Mouse (Mus musculus) C2C12 (cell line): Measurements from ENCODE around the gene Cd6. TPM values are rescaled to one million over a fixed set of nuclear protein-coding genes. Genes with fewer than 3 reads are reported as not detected.

Experiments used
- H3K27me3 ChIP-seq: one replicate; pipeline ENCODE4 v1.6.1; 2011; ENCODE audit not compliant: control insufficient read depth, insufficient read depth, insufficient read length
- H3K36me3 ChIP-seq: one replicate; pipeline ENCODE4 v1.6.1; 2011; ENCODE audit not compliant: control insufficient read depth, insufficient read depth
- H3K4me3 ChIP-seq: one replicate; pipeline ENCODE4 v1.5.1; 2011; ENCODE audit warnings: mild to moderate bottlenecking, control low read depth; ENCODE audit not compliant: poor library complexity, insufficient read depth, severe bottlenecking
- H3K79me2 ChIP-seq: one replicate; pipeline ENCODE4 v1.6.1; 2011; ENCODE audit not compliant: control insufficient read depth, insufficient read depth
- H3K79me3 ChIP-seq: one replicate; pipeline ENCODE4 v1.6.1; 2011; ENCODE audit warnings: low read depth, control low read depth
- H3ac ChIP-seq: one replicate; pipeline ENCODE3; 2011; ENCODE audit warnings: low read depth; ENCODE audit not compliant: control insufficient read depth, insufficient read length
- CEBPB ChIP-seq: IDR thresholded peaks from one replicate; pipeline ENCODE4 v1.6.1; 2011; ENCODE audit warnings: low read depth, mild to moderate bottlenecking, control low read depth, moderate library complexity
- CTCF ChIP-seq: IDR thresholded peaks from one replicate; pipeline ENCODE4 v1.5.1; 2011; ENCODE audit not compliant: control insufficient read depth, insufficient read depth, insufficient read length
- FOSL1 ChIP-seq: IDR thresholded peaks from one replicate; pipeline ENCODE4 v1.8.0; 2011; ENCODE audit warnings: mild to moderate bottlenecking, low read length; ENCODE audit not compliant: poor library complexity, insufficient read depth, severe bottlenecking
- MAX ChIP-seq: IDR thresholded peaks from one replicate; pipeline ENCODE4 v1.6.1; 2011; ENCODE audit warnings: mild to moderate bottlenecking, control low read depth
- MYOD1 ChIP-seq: IDR thresholded peaks from one replicate; pipeline ENCODE4 v1.6.1; 2011; ENCODE audit warnings: low read depth; ENCODE audit not compliant: control insufficient read depth, insufficient read length
- MYOG ChIP-seq: IDR thresholded peaks from one replicate; pipeline ENCODE4 v1.6.1; 2011; ENCODE audit not compliant: control insufficient read depth, insufficient read length; ENCODE audit errors: extremely low read depth
- USF1 ChIP-seq: IDR thresholded peaks from one replicate; pipeline ENCODE4 v1.6.1; 2011; ENCODE audit warnings: low read depth, mild to moderate bottlenecking, control low read depth, moderate library complexity
- polyA plus RNA-seq: library from polyadenylated mRNA; unstranded; fragments of >200 nt; fragmentation: generic; extraction: Trizol; gene quantifications from one replicate; pipeline ENCODE4 v1.2.1, GENCODE M21; 2012; ENCODE audit warnings: missing spikeins

The Cd6 gene
- polyA plus RNA-seq, 1 experiment, result 0.30 TPM

- no peak overlapping the region for H3K4me3 ChIP-seq
- no peak overlapping the region for H3ac ChIP-seq
- no peaks in the 10 kb centered on the region for H3K27me3 ChIP-seq
- H3K79me2 ChIP-seq, result no peaks in the 10 kb centered on the region
- no peak for TF ChIP-seq USF1
- no peak for TF ChIP-seq MAX
- no peak for TF ChIP-seq CEBPB
- TF ChIP-seq CTCF, result no peak
- no peak for TF ChIP-seq FOSL1
- no peak for TF ChIP-seq MYOD1
- TF ChIP-seq MYOG, result no peak
- no peaks in the 10 kb centered on the region for H3K79me3 ChIP-seq
- H3K36me3 ChIP-seq, result no peaks in the 10 kb centered on the region
Observed at GRCm38 (mm10) chr19:10769429-10770195, 60.2 kb downstream of the Cd6 start.

- Histone ChIP-seq H3K4me3 (no peak overlapping the region), H3ac (no peak overlapping the region), H3K79me3 (no peaks in the 10 kb centered on the region), H3K27me3 (no peaks in the 10 kb centered on the region), H3K79me2 (no peaks in the 10 kb centered on the region), H3K36me3 (no peaks in the 10 kb centered on the region)
- no peak for TF ChIP-seq FOSL1
- TF ChIP-seq CTCF, result no peak
- TF ChIP-seq CEBPB, result no peak
- TF ChIP-seq USF1, result no peak
- no peak for TF ChIP-seq MYOG
- no peak for TF ChIP-seq MYOD1
- TF ChIP-seq MAX, result no peak
Observed at GRCm38 (mm10) chr19:10768694-10769428, 61.0 kb downstream of the Cd6 start.

GRCm38 (mm10) chr19:10767631-10768030 lies 62.2 kb downstream of the Cd6 start:
- no peaks in the 10 kb centered on the region for H3K79me3 ChIP-seq
- no peaks in the 10 kb centered on the region for H3K27me3 ChIP-seq
- no peaks in the 10 kb centered on the region for H3K79me2 ChIP-seq
- H3K4me3 ChIP-seq, result no peak overlapping the region
- TF ChIP-seq MYOD1, result no peak
- TF ChIP-seq CEBPB, result no peak
- TF ChIP-seq CTCF, result no peak
- TF ChIP-seq FOSL1, result no peak
- no peak for TF ChIP-seq USF1
- TF ChIP-seq MAX, result no peak
- TF ChIP-seq MYOG, result no peak
- no peak overlapping the region for H3ac ChIP-seq
- no peaks in the 10 kb centered on the region for H3K36me3 ChIP-seq

GRCm38 (mm10) chr19:10763381-10764031 lies 66.4 kb downstream of the Cd6 start:
- H3K27me3 ChIP-seq, result no peaks in the 10 kb centered on the region
- H3K36me3 ChIP-seq, result no peaks in the 10 kb centered on the region
- H3ac ChIP-seq, result no peak overlapping the region
- H3K79me3 ChIP-seq, result no peaks in the 10 kb centered on the region
- H3K4me3 ChIP-seq, result no peak overlapping the region
- TF ChIP-seq FOSL1, result peak; percentile 90
- no peak for TF ChIP-seq CTCF
- no peaks in the 10 kb centered on the region for H3K79me2 ChIP-seq

GRCm38 (mm10) chr19:10762468-10762867 lies 67.4 kb downstream of the Cd6 start:
- Histone ChIP-seq H3K27me3 (no peaks in the 10 kb centered on the region), H3K79me3 (no peaks in the 10 kb centered on the region), H3ac (no peak overlapping the region), H3K79me2 (no peaks in the 10 kb centered on the region), H3K4me3 (no peak overlapping the region), H3K36me3 (no peaks in the 10 kb centered on the region)
- TF ChIP-seq MYOG (no peak), FOSL1 (no peak), MAX (no peak), CEBPB (no peak), CTCF (no peak), USF1 (no peak), MYOD1 (no peak)

GRCm38 (mm10) chr19:10761794-10762415 lies 68.0 kb downstream of the Cd6 start:
- H3K27me3 ChIP-seq, result no peaks in the 10 kb centered on the region
- no peaks in the 10 kb centered on the region for H3K79me3 ChIP-seq
- H3K36me3 ChIP-seq, result no peaks in the 10 kb centered on the region
- TF ChIP-seq CTCF (no peak), MYOG (no peak), MYOD1 (no peak), CEBPB (no peak), USF1 (no peak), MAX (no peak), FOSL1 (no peak)
- H3K4me3 ChIP-seq, result no peak overlapping the region
- no peaks in the 10 kb centered on the region for H3K79me2 ChIP-seq
- H3ac ChIP-seq, result no peak overlapping the region
